Mouse (Mus musculus) kidney, adult 11 months (tissue): ENCODE results near the gene Lamc3.

Experiments used
- DNase-seq: peaks from one replicate; pipeline ENCODE4 v3.0.0; 2022

The Lamc3 gene

DNA sequence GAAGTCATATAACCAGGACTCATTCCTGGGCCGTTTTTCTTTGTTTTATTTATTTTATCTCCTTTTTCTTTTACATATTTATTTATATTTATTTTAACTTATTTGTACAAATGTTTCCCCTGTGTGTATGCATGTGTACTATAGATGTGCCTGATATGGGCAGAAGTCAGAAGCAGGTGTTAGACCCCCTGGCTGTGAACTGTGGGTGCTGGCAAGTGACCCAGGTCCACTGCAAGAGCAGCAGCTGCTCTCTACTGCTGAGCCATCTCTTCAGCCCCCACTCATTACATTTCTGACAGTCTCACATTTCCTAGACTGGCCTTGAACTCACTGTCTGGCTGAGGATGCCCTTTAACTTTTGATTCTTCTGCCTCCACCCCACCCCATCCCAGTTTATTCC is 51.2 kb downstream of the Lamc3 start:
- no peak for DNase-seq

DNA sequence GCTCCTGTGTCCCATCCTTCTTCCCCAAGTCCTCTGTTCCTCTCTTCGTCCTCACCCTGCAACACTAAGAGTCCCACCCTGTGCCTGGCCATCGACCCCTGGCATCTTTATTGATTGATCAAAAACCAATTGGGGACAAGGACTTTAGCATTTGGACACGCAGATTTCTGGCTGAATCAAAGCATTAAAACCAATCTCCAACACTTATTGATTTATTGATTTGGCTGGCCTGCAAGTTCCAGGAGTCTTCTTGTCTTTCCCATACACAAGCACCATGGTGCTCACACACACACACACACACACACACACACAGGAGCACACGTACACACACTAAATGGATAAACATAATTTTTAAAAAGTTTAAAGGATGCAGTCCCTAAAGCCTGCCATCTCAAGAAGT is 55.9 kb downstream of the Lamc3 start:
- no peak for DNase-seq

DNA sequence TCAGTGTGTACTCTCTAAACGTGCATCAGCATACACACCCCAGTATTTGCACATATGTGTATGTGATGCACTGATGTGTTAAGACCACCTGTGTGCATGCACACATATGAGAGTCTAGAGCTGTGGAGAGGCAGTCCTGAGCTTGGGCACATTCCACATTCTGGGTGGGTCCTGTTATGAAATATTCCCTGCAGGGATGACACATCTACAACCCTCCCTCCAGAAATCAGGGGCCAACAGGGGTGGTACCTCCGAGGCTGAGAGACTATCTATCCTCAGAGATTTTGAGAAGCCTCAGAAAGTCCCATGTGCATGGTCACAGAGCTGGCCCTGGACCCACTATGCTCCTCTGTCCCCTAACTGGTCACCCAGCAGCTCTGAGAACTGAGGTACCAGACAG is 58.5 kb downstream of the Lamc3 start:
- DNase-seq, result no peak

DNA sequence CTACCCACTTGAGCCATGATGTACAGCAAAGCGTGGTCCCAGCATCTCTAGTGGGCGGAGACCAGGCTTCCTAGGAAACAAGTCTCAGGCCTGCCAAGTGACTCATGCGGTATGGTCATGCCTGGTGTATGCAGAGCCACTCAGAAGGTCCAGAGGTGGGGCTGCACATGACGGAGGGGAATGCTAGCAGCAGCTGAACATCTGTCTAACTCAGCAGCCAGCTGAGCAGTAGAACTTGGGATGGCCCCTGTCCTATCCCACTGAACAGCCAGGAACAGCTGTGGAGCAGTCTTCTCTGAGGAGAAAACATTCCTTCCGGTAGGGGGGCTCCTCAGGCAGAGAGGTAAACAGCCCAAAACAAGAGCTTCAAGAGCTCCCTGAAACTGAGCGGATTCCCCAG is 61.3 kb downstream of the Lamc3 start:
- DNase-seq, result no peak

DNA sequence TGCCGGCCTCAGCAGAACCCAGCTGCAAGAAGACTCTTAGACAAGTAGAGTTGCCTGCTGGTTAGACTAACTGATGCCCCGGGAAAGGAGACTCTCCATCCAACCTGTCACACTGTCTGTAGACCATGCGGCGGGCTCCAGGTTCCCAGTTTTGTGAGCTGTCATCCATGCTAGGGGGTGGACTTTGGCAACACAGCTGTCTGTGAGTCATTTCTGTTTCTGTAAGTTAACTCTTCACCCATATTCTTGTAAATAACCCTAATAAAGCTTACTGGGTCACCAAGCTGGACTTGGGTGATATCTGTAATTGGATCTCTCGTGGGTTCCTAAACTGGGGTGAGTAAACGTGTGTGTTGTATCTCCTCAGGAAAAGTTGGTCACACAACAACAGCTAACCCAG is 61.7 kb downstream of the Lamc3 start:
- no peak for DNase-seq

DNA sequence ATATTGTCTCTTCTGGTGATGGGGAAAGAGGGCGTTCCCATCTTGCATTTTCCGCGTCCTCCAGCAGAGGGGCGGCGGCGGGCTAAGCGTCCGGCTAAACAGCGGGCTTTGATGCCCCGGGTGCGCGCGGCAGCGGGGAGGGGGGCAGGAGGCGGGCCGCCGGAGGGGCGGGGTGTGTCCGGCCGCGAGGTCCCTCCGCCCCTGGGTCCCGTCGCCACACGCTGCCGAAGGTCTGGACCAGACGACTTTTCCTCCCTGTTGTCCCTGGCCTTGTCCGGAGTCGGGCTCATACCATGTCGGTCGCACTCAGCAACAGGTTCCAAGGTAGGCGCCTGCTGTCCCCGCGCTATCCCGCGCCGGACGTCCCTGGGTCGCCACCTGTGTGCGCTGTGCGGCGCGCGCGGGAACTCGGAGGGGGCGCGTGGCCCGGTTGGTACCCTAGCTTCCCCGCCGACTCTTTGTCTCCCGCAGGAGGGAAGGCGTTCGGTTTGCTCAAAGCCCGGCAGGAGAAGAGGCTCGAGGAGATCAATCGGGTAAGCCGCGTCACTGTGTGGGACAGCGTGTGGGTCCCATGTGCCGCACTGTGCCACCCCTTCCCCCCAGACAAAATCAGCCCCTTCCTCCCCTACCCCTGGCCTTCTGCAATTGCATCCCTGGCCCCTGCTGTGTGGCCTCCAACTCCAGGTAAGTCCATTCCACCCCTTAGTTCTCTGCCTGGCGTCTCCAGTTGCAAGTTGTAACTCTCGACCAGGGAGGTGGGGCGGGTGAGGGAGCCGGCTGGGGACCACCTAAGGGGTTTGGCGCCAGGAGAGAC is 63.2 kb downstream of the Lamc3 start, which contains the start of gene Aif1l:
TSS of gene Aif1l (plus strand) at position 82 of the 814 bp plus-strand sequence.
- peak; percentile 66 for DNase-seq

DNA sequence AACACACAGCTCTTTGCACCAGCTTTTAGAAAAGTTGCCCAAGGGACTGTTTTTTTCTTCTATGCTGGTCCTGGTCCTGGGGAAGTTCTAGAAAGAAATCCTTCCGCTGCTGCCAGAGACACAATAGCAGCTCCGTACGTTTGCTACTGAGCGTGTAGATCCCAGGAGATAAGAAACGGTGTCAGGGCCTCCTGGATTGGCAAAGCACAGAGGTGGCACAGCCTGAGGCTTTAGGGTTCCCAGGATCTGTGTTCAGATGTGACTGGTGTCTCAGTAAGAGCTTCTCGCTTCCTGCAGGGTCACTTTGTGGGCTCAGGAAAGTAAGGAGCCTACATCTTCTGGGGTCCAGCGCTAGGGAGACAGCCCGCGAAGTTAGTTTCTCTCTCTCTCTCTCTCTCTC is 63.9 kb downstream of the Lamc3 start:
- no peak for DNase-seq

DNA sequence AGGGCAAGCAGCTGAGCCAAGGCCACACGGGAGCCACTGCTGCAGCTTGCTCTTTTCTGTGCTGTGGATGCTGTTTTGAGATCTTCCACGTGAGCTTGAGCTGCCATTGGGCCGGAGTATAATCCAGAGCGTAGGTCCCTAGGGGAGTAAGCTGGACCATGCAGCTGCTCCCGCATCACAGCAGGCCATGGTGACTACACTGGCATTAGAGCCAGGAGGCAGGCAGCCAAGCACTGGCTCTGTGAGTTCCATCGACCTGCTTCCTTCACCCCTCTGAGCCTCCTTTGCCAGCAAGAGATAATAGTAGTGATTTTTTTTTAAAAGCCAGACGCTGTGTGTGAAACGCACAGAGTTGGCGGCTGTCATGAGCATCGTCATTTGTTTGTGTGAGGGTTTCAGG is 65.1 kb downstream of the Lamc3 start:
- DNase-seq, result no peak

DNA sequence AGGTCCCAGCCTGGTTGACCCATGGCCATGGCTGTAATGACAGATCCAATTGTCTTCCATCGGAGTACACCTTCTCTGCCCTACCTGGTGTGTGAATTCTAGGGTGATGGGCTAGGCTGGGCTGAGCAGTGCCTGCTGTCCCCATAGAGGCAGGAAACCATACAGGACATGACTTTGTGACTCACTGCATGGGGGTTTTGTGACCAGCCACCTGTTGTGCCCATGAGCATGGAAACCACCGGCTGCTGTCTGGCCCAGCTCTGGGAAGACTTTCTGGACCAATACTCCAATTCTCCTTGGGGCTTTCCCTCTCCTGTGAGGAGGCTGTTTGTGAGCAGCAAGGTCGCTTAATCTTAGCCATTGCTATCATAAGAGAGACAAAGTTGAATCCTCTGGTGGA is 65.6 kb downstream of the Lamc3 start:
- no peak for DNase-seq

DNA sequence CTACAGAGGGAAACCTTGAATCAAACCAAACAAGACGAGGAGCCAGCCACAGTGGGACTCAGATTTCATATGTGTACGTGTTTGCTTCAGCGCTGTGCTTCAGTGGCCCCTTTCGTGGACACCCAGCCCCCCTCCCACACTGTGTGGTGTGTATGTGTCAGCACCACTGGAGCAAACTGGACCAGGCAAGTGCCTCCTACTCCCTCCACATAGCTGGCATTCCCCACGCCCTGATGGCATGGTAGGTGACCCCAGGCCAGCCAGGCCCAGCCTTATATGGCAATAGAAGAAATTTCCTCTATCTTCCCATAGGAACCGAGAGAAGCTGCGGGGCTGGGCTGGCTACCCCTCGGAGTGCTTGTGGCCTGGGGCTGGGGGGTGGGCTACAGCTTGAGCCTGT is 66.6 kb downstream of the Lamc3 start:
- peak; percentile 79 for DNase-seq

DNA sequence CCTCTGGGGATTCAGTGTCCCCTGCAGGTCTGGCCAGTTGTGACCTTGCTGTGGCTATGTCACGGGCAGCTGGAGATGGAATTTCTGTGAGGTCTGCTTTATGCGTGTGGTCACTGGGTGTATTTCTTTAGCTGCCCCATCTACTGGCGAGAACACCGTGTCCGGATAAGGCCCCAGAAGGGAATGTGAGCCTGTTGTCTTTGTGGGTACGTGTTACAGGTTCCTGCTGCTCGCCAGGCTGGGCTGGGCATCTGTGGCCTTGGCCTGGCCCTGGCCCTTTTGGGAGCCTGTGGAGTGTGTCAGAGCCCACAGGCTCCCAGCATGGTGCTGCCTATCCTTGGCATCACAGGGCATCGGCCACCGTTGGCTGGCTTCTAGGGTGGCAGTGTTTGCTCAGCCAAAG is 67.7 kb downstream of the Lamc3 start:
- peak; percentile 87 for DNase-seq

DNA sequence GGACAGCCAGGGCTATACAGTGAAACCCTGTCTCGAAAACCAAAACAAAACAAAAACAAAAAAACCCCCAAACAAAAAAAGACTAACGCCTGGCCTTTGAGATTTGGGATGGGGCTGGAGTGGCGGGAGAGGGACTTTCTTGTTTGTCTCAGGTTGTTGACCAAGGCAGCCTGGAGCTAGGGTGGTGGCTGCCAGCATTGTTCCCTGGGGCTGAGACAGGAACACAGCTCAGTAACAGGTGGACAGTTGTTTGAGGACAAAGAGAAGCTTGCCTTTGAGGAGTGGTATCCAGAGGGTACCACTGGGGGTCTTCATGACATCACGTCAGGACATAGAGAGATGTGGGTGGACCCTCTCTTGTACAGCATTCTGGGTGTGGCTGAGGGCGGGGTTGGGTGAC is 68.6 kb downstream of the Lamc3 start:
- DNase-seq, result no peak

DNA sequence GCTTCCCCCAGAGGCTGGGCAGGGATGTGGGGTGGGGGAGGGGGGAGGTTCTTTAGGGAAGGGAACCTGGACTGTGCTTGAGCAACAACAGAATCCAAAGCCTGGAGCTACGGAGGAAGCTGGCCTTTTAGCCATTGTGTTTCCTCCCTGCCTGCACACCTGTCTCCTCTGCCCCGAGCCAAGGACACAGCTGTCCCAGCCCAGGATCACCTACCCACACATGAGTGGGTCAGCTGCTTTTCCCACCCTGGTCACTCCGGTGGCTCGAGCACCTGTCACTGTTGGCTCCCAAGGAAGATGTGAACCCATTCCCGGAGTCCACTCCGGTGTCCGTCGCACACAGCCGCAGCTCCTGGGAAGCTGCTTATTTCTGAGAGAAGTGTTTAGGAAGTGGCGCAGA is 70.1 kb downstream of the Lamc3 start:
- DNase-seq, result peak; percentile 4

DNA sequence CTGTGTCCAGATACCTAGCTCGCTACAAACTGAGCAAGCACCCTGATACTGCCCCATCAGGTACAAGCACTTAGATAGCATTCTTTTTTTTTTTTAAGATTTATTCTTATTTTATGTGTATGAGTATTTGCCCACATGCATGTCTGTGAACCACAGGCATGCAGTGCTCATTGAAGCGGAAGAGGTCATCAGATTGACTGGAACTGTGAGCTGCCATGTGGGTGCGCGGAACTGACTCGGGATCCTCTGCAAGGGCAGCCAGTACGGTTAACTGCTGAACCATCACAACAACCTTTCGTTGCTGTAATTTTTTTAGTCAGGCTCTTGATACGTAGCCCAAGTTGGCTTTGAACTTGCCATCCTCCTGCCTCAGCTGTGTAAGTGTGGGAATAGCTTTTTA is 73.9 kb downstream of the Lamc3 start:
- no peak for DNase-seq

DNA sequence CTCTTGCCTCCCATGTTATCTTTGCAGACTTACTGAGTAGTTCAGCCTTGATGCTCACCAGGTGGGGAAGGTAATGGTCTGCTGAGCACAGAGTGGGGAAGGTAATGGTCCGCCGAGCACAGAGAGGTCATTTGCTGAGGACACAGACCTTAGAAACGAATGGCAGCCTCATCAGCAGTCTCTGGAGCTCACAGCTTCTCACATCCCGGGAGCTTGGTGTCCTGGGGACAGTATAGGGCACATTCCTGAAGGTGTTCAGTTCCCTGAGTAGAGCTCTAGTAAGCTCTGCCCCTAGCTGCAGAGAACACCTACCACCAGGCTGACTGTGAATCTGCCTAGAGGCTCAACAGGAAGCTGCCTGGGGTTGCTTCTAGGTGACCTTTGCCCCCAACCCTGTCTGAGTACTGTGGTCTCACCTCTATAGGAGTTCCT is 74.7 kb downstream of the Lamc3 start:
- peak; percentile 76 for DNase-seq

DNA sequence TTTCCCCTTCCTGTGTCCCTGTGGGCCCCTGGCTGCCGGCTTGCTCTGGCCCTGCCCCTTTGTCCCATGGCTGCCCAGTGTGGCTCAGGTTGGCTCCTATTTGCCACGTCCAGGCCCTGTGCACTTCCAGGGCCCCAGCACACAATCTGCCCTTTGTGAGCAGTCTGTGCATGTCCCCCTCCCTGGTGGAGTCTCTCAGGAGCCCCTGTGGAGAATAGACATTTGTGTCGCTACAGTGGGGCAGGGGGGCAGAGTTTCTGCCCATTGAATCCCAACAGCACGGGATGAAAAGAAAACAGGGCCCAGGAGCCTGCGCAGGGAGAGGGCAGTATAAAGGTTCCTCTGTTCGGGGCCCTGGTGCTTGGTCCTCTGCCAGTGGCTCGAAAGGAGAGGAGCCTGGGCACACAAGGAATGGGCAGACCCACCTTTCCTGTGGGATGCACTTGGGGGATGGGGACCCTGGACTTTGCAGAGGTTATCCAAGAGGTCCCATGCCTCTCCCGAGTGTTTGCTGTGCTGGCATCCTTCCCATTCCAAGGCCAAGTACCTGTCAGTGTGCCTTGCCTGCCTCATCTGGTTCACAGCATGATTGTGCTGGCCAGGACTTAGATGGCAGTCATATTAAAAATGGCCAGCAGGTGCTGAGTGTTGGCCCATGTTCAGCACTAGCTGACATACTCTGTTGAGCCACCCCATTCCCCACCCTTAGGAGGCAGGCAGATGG is 75.6 kb downstream of the Lamc3 start:
- DNase-seq, result peak; percentile 74

DNA sequence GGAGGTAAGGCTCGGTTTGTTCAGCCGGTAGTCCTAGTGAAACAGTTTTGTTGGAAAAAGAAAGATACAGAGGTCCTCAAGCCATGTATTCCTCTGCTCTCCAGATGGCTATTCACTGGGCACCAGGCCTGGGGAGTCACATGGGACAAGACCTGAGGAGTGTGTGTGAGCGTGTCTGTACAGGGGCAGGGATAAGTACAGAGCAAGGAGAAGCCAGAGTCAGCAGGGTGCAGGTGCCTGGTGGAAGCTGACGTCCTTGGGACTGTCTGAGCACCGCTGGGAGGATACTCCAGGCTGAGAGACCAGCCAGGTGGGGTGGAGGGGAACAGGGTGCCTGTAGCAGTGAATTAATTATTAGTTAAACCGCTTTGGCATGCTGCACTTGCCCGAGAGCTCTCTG is 76.4 kb downstream of the Lamc3 start:
- peak; percentile 91 for DNase-seq

DNA sequence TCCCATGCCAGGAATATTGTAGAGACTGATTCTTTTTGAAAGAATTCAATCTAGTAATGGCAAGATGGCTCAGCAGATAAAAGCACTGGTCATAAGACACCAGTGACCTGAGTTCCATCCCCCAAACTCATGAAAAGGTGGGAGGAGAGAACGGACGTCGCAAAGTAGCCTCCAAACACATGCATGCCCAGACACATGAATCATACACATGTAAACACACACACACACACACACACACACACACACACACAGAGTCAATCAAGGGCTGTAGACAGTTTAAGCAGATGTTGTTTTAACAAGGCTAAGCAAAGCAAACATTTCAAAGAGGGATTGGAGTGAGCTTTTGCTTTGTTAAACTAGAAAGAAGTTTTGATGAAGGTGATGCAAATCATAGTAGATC is 77.1 kb downstream of the Lamc3 start:
- peak; percentile 4 for DNase-seq

DNA sequence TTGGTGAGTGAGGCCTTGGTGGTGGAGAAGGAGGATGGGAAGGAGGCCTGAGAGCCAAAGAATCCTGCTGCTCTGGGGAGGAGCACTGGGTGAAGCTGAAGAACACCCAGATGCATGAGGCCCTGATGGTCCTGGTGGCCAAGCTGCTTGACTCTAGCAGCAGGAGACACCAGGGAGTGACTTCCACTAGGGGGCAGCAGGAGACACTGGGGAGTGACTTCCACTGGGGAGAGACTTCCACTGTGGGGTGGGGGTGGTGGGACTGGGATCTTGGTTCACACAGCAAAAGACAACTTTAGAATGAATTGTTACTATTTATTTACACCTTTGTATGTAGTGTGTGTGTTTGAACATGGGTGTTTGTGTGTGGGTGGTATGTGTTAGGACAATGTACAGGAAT is 78.0 kb downstream of the Lamc3 start:
- peak; percentile 58 for DNase-seq

DNA sequence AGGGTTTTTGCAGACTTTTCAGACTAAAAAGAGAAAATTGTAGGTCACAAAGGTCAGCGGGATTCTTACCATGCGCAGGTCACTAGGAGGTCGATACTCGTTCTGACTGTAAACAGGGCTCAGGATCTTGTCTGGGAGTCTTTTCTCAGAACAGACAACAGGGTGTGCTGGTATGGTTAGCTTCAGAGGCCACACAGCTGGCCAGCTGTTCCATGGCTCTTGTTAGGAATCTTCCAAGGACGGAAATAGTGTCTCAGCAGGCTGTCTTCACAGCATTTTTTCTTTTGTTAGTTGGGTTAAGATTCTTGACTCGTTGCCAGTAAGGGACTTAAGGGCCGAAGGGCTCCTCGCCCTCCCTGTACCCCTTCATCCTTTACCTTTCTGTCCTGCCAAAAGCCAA is 79.7 kb downstream of the Lamc3 start:
- DNase-seq, result peak; percentile 4

DNA sequence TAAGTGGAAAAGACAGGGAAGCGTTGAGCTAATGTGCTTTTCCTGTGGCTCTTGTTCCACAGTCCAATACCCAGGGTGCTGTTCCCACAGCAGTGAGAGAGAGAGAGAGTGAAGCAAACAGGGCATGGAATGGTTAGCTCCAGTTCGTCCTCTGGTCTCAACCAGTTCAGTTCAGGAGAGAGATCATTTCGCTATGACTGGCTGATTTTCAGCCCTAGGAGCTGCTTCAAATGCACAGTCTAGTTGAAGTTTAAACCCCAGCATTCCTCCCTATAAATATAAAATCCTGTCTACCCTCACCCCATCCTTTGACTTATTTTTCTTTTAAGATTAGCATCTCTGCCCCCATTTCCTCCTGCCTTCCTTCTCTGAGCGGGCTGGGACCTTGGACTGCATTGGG is 85.5 kb downstream of the Lamc3 start:
- peak; percentile 86 for DNase-seq

DNA sequence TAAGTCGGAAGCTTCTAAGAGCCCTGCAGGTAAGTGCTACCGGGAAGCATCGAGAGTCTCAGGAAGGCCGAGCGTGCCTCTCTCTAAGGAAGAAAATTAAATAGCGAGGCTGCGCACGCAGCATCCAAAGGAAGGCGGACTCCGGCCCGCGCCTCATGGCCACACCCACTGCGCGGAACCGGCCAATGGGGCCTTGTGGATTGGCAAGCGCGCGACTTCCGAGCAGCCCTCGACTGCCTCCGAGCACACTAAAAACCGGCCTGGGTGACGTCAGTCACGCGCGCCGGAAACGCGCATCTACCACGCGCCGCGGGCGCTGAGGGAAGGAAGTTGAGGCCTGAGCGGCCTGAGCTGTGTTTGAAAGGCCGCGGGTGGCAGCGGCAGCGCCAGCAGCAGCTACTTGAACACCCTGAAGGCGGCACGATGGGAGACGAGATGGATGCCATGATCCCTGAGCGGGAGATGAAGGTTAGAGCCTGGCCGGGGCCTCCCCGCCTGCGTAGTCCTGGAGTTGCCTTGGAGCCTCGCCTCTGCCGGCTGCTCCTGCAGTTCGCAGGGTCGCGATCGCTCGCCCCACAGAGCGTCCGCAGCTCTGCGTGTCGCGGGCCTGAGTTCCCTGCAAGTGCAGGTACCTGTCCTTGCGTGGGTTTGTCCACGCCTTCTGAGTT is 87.2 kb downstream of the Lamc3 start, which contains the start of gene Nup214:
TSS of gene Nup214 (plus strand) at position 296 of the 668 bp plus-strand sequence.
- peak; percentile 99 for DNase-seq

DNA sequence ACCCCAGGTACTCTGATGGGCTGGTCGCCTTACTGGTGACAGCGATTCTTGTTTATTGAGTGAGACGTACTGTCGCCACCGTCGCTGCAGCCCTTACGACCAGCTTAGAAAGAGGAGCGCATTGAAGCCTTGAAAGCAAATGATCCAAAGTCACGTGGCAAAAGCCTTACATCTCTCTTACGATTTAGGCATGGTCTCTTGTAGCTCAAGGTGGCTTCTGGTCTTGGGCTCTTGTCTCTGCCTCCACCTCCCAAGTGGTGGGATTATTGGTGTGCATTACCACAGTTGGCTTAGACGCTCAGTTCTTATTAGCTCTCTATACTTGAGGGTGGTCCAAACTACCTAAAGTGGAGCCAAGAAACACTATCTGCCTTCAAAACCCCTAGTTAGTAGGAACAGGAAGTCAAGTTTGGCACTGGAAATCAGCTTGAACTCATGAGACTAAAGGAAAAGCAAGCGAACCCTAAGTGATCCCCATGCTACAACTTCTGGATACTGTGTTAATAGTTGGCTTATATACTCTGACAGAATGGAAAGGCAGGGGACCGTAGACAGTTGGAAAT is 87.8 kb downstream of the Lamc3 start:
- no peak for DNase-seq
